Mouse (Mus musculus): Measurements from ENCODE around the gene Pate2.
"Not testable (repeated sequence)": the region's sequence is repeated elsewhere in the genome, so short reads cannot be mapped to it uniquely, and the experiment has no call there.

Pate2 gene

DNA sequence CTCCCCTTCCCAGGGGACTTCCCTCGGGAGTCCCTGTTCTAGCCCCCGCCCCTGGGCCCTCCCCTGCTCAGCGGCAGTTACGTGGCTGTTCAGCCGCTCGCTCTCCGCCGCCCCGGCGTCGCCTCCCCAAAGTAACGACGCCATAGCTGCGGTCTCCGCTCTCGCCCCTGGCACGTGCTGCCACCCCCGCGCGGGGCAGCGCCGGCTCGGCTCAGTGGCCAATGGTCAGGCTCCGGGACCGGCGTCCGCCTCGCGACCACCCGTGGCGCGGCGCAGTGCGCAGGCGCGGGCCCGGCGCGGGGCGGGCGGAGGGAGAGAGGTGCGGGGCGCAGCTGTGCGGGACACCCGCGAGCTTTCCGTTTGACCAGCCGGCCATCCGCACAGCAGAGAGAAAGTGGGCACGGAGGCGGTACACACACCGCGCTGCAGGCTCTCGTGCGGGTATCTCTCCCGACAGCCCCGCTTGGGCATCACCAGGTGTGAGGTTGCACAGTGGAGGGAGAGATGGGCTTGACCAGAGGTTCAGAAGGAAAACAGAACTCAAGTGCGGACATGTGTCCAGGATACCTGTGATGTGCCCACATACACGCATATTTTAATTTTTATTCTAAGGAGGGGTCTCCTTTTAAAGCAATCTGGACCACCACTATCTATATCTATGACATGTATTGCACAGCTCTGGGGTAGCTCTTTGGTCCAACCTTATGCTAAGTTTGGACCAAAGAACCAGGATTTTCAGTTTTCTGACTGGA is 11.7 kb upstream of the Pate2 start, which contains the start of the genes Ddx25 and Pus3:
Gene Ddx25, minus strand, starts transcription at position 272 of the 752 bp plus-strand sequence.
Gene Pus3, plus strand, starts transcription at position 339 of the 752 bp plus-strand sequence.
- DNase-seq = no peak

DNA sequence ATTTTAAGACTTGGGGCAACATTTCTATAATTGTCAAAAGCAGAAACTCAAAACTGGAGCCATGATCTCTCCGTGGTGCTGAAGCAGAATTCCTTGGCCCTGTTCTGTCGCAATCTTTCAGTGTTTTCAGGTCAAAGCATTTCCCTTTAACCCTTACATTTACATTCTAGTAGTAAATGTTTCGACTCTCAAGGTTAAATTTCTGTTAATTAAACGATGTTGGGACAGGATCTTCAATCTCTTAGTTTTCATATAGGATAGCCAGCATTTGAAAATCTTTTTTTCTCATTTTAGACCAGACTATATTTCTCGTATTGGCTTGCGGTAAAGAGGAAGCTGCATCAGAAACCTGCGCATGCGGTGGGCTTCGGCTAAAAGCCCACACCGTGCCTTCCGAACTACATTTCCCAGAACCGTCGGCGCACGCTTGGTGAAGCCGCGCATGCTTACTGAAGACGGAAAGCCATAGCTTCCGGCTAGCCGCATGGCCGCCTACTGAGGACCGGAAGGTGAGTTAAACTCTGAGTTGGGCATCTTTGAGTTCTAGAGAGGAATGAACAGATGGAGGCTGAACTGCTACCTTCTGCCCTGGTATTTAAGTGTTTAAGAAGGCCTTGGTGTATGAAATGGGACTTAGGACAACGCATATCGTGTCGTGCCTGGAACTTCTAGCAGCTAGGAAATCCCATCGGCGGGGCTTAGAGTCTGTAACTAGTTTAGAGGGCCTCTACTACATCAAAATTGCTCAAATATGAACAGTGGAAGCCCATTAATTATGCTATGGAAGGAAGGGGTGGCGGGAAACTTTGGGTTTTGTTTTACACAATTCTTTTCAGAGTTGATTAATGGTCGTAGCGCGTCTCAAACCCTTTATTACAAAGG is 10.8 kb upstream of the Pate2 start:
- DNase-seq = peak; percentile 86

- no peak for DNase-seq
These were observed 9.0 kb upstream of the Pate2 start for GRCm38 (mm10) chr9:35561076-35561475.

- no peak for DNase-seq
These were observed 8.5 kb upstream of the Pate2 start for GRCm38 (mm10) chr9:35561583-35561982.

DNA sequence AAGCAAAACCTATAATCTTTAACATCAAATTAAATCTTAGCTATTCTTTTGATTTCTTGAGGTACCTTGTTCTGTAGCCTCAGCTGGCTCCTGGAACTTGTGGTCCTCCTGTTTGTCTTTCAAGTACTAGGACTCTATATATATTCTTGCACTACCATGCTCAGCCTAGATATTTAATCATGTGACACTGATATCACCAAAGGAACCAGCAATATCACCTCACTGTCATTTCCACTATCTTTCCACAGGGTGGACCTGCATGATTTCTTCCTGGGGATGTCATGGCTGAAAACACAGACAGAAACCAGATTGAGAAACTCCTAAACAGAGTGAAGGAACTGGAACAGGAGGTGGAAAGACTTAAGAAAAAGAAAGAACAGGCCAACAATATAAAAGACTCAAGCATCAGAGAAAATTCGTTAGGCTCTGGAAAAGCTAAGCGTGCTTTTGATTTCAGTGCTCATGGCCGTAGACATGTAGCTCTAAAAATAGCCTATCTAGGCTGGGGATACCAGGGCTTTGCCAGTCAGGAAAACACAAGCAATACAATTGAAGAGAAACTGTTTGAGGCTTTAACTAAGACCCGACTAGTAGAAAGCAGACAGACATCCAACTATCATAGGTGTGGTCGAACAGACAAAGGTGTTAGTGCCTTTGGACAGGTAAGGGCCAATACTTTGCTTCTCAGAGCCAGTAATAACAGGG is 5.4 kb upstream of the Pate2 start:
- DNase-seq = no peak

DNA sequence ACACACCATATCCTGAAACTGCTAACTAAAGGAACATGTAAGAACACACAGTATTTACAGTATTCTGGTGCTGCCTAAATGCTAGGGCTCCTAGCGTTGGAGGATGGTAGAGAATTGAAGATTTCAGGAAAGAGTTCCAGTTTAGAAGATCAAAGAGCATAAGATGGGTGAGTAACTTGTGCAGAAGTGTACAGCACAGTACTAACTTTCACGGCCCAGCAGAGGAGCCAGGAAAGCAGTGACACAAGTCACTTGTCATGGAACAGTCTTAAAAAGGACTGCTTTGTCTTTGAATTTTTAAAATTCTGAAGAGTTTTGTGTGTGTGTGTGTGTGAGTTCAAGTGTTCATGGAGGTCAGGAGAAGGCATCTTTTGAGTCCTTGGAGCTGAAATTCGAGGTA is 2.1 kb upstream of the Pate2 start:
- no peak for DNase-seq

- DNase-seq = no peak
These were observed 579 bp downstream of the Pate2 start for GRCm38 (mm10) chr9:35570663-35571062.

DNA sequence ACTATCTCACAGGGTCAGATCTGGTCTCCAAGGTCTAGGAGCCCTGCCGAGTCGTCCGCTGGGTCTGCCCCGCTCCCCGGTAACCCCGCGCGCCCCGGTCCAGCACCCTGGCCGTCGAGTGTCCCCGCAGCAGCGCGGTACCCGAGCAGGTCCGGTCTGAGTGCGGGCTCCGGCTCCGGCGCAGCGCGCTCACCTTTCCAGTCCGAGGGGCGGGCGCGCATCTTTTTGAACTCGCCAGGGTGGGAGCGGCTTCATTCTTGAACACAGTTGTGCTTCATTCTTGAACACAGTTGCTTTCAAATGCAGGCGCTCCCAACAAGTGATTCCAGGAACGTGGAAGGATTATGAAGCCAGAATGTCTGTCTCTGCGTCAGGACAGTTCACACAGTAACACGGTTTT is 4.3 kb downstream of the Pate2 start:
- no peak for DNase-seq

- DNase-seq = no peak
These were observed 17.6 kb downstream of the Pate2 start for GRCm38 (mm10) chr9:35587674-35588073.

DNA sequence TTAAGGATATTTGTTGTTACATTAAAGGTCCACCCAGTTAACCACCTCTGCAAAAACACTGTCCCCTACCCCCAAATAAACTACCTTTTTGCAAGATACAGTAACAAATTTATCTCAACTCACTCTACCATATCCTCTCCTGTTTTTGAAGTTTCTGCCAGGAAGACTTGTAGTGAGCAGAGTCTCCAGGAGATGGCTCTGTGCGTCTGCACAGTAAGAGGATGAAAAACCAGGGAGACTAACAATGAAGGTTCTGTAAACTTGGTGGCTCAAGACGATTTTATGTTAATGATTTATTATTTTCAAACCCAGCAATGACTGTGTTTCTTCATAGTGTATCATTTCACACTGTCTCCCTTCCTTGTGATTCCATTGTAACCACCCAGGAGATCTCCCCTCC is 22.8 kb downstream of the Pate2 start:
- peak; percentile 3 for DNase-seq

DNA sequence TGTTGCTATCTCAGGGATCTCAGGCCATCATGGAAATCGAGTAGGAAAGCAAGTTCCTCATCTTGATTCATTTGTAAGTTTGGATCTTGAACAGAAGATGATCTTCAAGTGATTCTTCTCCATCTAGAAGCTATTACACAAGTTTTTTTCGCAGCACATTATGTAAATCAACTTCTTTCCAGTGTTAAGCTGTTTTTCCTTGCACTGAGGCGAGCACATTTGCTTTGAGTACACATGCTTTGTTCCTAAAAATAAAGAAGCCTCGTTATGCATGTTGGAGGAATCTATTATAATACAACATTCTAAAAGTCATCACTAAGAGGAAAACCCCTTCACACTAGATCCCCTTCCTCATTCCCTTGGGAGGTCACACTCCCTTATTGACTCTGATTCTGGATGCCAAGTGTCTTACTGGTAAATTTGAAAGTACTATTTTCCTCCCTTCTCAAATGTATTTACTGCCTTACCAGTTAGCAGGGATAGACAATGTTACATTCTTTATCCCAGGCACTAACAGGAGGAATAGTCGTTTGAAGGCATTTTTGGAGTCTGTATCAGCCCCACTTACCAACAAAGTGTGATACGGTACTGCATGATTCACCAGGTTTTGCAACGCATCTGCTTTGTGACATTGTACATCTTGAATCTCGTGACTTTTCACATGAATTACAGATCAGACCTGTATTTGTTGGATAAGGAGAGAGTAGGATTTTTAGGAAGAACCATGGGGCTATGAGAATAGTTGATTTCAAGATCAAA is 37.7 kb downstream of the Pate2 start:
- DNase-seq = no peak

GRCm38 (mm10) chr9:35611841-35612240 is 41.8 kb downstream of the Pate2 start, which contains the start of gene Pate4:
Pate4 (minus strand) TSS chr9:35611941.
- no peak for DNase-seq

- DNase-seq = no peak
These were observed 43.9 kb downstream of the Pate2 start for GRCm38 (mm10) chr9:35614005-35614404.

GRCm38 (mm10) chr9:35616784-35617183 is 46.7 kb downstream of the Pate2 start:
- not testable (repeated sequence) for DNase-seq

DNA sequence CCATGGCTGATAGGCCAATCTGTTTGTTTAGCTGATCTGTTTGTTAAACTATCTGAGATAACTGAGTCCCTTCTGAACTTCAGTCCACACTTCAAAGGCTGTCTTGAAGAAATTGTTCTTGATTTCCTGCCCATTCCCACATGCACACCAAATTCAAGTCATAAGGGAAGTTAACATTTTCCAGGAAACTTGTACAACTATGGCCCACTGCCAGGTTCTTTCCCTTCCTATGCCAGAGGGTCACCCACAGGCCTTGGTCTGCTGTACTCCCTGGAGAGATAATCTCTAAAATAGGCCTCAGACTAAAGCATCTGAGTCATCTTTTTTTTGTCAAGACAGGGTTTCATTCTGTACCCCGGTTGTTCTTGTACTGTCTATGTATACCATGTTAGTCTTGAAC is 62.9 kb downstream of the Pate2 start:
- DNase-seq = no peak

- DNase-seq = no peak
These were observed 78.0 kb downstream of the Pate2 start, which contains the start of gene Pate3 for GRCm38 (mm10) chr9:35648102-35648501. Pate3 (minus strand) TSS chr9:35648202.

DNA sequence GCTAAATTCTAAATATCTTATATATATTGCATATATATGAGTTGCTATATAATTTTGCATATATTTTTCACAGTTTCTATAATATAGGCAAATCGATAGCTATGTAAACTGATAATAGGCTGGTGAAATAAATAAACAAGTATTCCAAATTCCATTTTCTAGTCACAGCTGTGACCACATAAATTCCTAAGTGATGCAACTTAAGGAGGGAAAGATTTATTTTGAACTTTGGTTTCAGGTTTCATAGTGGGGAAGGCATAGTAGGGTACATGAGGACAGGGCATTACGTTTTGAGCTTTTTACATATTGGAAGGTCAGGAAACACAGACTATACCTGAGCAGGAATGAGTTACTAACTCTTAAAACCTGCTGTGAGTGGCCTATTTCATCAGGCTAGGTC is 103.5 kb downstream of the Pate2 start:
- DNase-seq = no peak

GRCm38 (mm10) chr9:35687013-35687412 is 116.9 kb downstream of the Pate2 start, which contains the start of gene Pate1:
Pate1 (minus strand) TSS chr9:35687390.
- DNase-seq = peak; percentile 66

DNA sequence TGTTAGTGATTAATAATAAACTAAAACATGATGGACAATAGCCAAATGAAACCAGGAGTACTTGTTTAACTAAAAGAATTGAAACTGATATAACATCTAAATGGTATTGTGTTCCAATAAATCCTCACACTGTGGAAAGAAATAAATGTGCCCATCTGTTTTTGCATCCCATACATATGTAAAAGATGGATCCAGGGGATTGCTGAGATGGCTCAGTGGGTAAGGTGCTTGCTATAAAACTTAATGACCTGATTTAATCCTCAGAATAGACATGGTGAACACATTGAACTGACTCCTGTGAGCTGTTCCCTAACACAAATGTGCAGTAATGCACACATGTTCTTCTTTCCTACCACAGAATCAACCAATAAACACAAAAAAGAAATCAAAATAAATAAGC is 121.8 kb downstream of the Pate2 start:
- DNase-seq = no peak

- DNase-seq = no peak
These were observed 137.2 kb downstream of the Pate2 start for GRCm38 (mm10) chr9:35707265-35707664.

All from lung, postnatal 36 days (tissue).